Mouse (Mus musculus) central nervous system, embryonic 11.5 days (tissue): Measurements from ENCODE around the gene Kif3a. TPM values are rescaled to one million over a fixed set of nuclear protein-coding genes. Genes with fewer than 3 reads are reported as not detected.

Experiments
- polyA plus RNA-seq: library from polyadenylated mRNA; depleted of rRNA; stranded (reverse); fragments of >200 nt; gene quantifications from 2 replicates; pipeline ENCODE4 v1.2.3, GENCODE M21; 2012; rRNA removed

Kif3a gene
- polyA plus RNA-seq = 50.8 and 69.4 TPM in 2 replicates

DNA sequence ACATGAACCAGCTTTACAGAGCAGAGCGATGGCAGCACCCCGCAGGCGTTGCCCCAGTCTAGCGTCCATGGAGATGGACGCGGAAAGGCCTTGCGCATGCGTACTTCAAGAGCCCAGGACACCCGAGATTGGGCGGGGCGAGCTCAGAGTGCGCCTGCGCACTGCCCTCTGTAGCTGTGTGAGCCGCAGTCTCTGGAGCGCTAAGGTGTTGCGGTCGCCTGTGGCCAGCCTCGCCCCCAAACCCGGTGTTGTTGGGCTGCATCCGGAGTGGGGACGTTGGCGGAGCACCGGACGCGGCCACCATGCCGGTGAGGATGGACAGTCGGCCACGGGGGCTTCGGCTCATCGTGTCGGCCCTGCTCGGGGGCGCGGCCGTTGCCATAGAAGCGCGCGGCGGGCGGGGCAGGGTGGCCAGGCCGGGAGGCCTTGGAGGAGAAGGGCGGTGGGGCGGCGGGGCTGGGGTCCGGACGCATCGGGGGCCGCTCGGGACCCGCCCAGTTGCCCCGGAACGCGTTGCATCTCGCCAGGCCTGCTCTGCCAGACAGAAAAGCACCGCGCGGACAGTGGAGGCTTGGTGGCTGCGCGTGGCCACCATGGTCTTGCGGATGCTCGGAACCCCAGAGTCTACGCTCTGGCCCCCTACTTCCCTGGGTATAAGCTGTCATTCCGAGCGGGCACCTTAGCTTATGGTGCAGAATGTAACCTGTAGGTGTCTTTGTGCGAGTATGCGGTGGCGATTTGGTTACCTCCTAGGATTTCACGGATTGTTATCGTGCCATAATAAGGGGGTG lies at the start of gene Kif3a:
Gene Kif3a, plus strand, starts transcription at position 156 of the 791 bp plus-strand sequence.

DNA sequence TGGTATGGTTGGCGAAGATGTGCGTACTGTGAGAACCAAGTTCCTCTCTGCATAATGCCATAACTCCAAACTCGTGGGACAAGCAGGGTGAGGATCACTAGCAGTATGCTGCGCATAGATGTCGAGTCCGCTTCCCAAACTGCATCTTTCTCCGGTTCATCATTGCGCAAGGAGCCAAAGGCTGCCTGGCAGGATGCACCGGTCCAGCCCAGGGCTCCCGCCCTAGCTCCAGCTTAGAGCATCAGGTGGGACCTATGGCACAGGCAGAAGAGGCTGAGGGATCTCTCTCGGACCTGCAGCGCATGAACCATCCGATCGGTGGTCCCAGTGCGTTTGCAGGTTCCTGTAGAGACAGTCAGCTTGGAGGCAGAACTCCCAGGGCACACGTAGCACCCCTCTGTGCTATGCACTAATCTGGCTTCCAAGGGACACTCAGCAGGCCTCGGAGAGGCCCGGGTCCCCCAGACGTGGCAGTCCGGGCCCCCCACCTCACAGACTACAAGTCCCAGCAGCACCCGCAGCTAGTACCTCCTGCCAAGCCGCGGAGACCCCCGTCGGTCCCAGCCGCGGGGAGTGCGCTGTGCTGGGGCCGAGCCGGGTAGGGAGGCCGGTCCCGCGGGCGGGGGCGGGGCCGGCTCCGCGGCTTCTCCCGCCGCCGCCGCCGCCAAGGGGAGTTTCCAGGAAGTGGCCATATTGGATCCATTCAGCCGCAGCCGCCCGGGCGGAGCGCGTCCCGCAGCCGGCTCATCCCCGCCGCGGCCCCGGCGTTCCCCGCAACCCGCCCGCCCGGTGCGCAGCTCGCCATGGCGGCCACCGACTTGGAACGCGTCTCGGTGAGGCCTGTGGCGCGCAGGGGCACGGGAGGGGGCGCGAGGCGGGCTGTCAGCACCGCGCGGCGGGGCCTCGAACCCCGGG lies 47.7 kb upstream of the Kif3a start, which contains the start of gene Sept8:
Gene Sept8, plus strand, starts transcription at position 51 of the 915 bp plus-strand sequence.

DNA sequence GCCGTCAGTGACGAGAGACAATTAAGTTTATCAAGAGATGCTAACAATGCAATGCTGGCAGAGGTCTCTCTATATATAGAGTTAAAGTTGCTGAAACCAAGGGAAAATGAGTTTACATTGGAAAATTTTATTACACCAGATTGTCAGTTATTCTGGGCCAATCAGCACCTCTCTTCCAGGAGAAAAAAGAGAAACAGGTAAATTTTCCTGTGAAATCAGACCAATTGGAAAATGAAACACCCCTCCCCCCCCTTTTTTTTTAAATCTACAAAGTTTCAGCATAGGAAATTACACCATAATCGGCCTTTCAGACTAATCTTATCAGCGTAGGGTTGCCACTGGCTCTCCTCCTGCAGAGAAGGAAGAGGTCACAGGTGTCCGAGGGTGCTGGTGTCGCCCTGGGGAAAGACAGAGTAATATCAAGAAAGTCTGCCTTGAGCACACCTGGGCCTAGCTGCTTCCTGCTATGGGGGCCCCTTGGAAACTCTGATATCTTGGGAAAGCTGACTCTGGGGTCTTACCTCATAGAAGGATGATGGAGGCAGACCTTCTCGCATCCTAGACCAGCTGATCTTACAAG lies 51.5 kb downstream of the Kif3a start, which contains the start of gene Il4:
Gene Il4, minus strand, starts transcription at position 51 of the 580 bp plus-strand sequence.

DNA sequence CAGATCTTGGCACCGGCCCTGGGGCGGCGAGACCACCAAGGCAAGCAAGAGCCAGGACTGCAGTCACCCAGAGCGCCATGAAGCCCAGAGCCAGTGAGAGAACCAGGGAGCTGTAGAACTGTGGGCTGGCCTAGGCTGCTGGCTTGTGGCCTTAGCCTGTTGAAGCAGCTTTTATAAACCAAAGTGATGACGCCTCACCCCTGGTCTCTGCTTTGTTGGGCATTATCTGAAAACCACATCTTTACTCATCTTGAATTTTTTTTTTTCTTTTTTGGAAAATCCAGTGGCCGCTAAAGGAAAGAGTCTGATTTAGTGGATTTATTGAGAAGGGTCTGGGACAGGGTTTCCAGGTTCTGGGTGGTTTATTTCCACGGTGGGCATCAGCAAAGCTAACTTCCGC lies 67.4 kb downstream of the Kif3a start, which contains the start of gene Il13:
Gene Il13, minus strand, starts transcription at position 147 of the 400 bp plus-strand sequence.

Other genes starting within 250 kb of the Kif3a start
- 15.5 and 16.6 TPM in 2 replicates for gene Zcchc10, start 242.7 kb upstream of the Kif3a start, polyA plus RNA-seq
- gene Aff4, start 216.5 kb upstream of the Kif3a start, polyA plus RNA-seq = 33.8 and 49.5 TPM in 2 replicates
- gene Leap2, start 144.2 kb upstream of the Kif3a start, polyA plus RNA-seq = 0.79 TPM in 1 of 2 replicates, not detected in the other
- 236 and 255 TPM in 2 replicates for gene Uqcrq, start 136.5 kb upstream of the Kif3a start, polyA plus RNA-seq
- gene Gdf9, start 136.4 kb upstream of the Kif3a start, polyA plus RNA-seq = 0.95 and 1.2 TPM in 2 replicates
- gene Gm10447, start 110.3 kb upstream of the Kif3a start, polyA plus RNA-seq = 0.07 and 0.21 TPM in 2 replicates
- gene Shroom1, start 110.2 kb upstream of the Kif3a start, polyA plus RNA-seq = 2.3 and 2.8 TPM in 2 replicates
- gene Gm9837, start 96.9 kb upstream of the Kif3a start, polyA plus RNA-seq = not detected in 2 replicates
- gene Gm9945, start 87.2 kb upstream of the Kif3a start, polyA plus RNA-seq = not detected in 2 replicates
- 0.23 and 0.27 TPM in 2 replicates for gene Sowaha, start 87.1 kb upstream of the Kif3a start, polyA plus RNA-seq
- gene Sept8, start 48.1 kb upstream of the Kif3a start, polyA plus RNA-seq = 28.8 and 40.5 TPM in 2 replicates
- 0.11 TPM in 1 of 2 replicates, not detected in the other for gene Il4, start 51.3 kb downstream of the Kif3a start, polyA plus RNA-seq
- not detected in 2 replicates for gene Il13, start 67.3 kb downstream of the Kif3a start, polyA plus RNA-seq
- gene Rad50, start 139.9 kb downstream of the Kif3a start, polyA plus RNA-seq = 11.8 and 12.4 TPM in 2 replicates
- gene Il5, start 153.4 kb downstream of the Kif3a start, polyA plus RNA-seq = 0.09 TPM in 1 of 2 replicates, not detected in the other
- 3.9 and 7.4 TPM in 2 replicates for gene Irf1, start 202.6 kb downstream of the Kif3a start, polyA plus RNA-seq
- 0.09 and 0.10 TPM in 2 replicates for gene Gm17334, start 205.8 kb downstream of the Kif3a start, polyA plus RNA-seq